30 mouse cellular contexts compared by ENCODE assay signal in genomic region chr16:92241989-92242644, GRCm38 (mm10). TPM values are rescaled to one million over a fixed set of nuclear protein-coding genes. Genes with fewer than 3 reads are reported as not detected.
"Had no signal": no experiment of that assay in that cellular context is flagged by ENCODE, and none has a peak within 500 bp of the region (broad histone marks: within the 10 kb centered on the region; RNA-seq: fewer than 3 reads in every experiment).

No protein-coding gene starts in this region.

- H3K4me1 ChIP-seq: heart, embryonic 15.5 days; hindbrain, embryonic 13.5 days; hindbrain, embryonic 15.5 days; kidney, embryonic 15.5 days; limb, embryonic 13.5 days; limb, embryonic 15.5 days had no signal

- ATAC-seq: hindbrain, postnatal 0 days; intestine, embryonic 16.5 days had no signal

- DNase-seq: gastrocnemius, adult 2 months; gastrocnemius, postnatal 10 days; gastrocnemius, postnatal 25 days; heart, adult 18-20 months; heart, postnatal 14 days; heart, postnatal 36 days; kidney, adult 11 months; kidney, adult 2 months; kidney, adult 9 months; kidney, postnatal 14 days; kidney, postnatal 36 days; layer of hippocampus, adult 9-11 months; layer of hippocampus, postnatal 36 days; left cerebral cortex, postnatal 4 days had no signal

- H3K36me3 ChIP-seq: heart, embryonic 10.5 days; heart, embryonic 13.5 days; heart, embryonic 15.5 days; hindbrain, embryonic 13.5 days; hindbrain, embryonic 15.5 days; kidney, embryonic 15.5 days; limb, embryonic 13.5 days; limb, embryonic 15.5 days had no signal

- H3K9me3 ChIP-seq: heart, embryonic 10.5 days; heart, embryonic 13.5 days; heart, embryonic 15.5 days; hindbrain, embryonic 13.5 days; hindbrain, embryonic 15.5 days; kidney, embryonic 15.5 days; limb, embryonic 13.5 days; limb, embryonic 15.5 days had no signal

- H3K4me2 ChIP-seq: heart, embryonic 13.5 days; heart, embryonic 15.5 days; hindbrain, embryonic 13.5 days; hindbrain, embryonic 15.5 days; kidney, embryonic 15.5 days; limb, embryonic 13.5 days; limb, embryonic 15.5 days had no signal

- H3K27me3 ChIP-seq: heart, embryonic 15.5 days; hindbrain, embryonic 13.5 days; hindbrain, embryonic 15.5 days; kidney, embryonic 15.5 days; limb, embryonic 13.5 days; limb, embryonic 15.5 days had no signal

- H3K4me3 ChIP-seq: gastrocnemius, adult 2 months; heart, embryonic 10.5 days; heart, embryonic 13.5 days; heart, embryonic 15.5 days; hindbrain, embryonic 13.5 days; hindbrain, embryonic 15.5 days; kidney, embryonic 15.5 days; limb, embryonic 13.5 days; limb, embryonic 15.5 days had no signal

- H3K9ac ChIP-seq: heart, embryonic 13.5 days; heart, embryonic 15.5 days; hindbrain, embryonic 13.5 days; hindbrain, embryonic 15.5 days; kidney, embryonic 15.5 days; limb, embryonic 13.5 days; limb, embryonic 15.5 days had no signal

- H3K27ac ChIP-seq: gastrocnemius, adult 2 months; heart, embryonic 10.5 days; heart, embryonic 13.5 days; heart, embryonic 15.5 days; hindbrain, embryonic 13.5 days; hindbrain, embryonic 15.5 days; hindbrain, postnatal 0 days; kidney, embryonic 15.5 days; kidney, postnatal 0 days; limb, embryonic 13.5 days; limb, embryonic 15.5 days had no signal

RNA-seq across cellular contexts. Expression of gene Kcne2, which starts 50.1 kb away (rescaled TPM):
- total RNA-seq: gastrocnemius, adult 2 months; gastrocnemius, postnatal 10 days; gastrocnemius, postnatal 25 days; gastrocnemius, postnatal 4 days; granulocyte monocyte progenitor cell, adult 5-6 weeks; heart, adult 18-20 months; heart, adult 8-10 months; heart, postnatal 14 days; heart, postnatal 36 days; hematopoietic stem cell, adult 5-6 weeks; left cerebral cortex, postnatal 4 days had no signal
- polyA plus RNA-seq: kidney, adult 2 months; large intestine, adult 2 months had no signal
